Mouse (Mus musculus) regulatory T cell (primary cell): Measurements from ENCODE around the gene Gm2007.
"Not testable (repeated sequence)": the region's sequence is repeated elsewhere in the genome, so short reads cannot be mapped to it uniquely, and the experiment has no call there.

Experiments
- in situ Hi-C: fragments of 300-600 bp; cut with MboI, MseI; formaldehyde crosslinking; loops from one replicate; pipeline ENCODE4 v1.15.1; 2025; ENCODE audit warnings: high pct_unique_total_duplicates

The Gm2007 gene

DNA sequence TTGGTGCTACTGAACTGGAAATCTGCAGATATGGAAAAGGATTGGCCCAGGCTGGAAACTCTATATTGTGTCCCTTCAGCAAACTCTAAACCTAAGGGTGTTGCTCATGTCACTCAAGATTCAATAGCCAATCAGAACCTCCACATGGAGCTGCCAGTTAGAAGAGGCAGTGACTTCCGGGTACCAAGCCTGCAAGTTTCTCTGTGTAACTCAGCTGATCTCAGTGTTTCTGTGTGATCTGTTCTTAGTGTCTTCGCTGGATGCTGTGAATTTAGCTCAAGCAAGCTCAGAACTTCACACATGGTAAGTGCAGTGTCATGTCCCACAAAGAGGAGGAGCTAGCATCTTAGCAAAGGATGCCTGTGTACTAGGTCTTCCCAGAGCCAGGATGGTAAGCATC, at the start of gene Gm2007:
Gm2007 (plus strand) TSS at position 301 of the 400 bp plus-strand sequence.
- in situ Hi-C loops, result not testable (repeated sequence)

- in situ Hi-C loops, result not testable (repeated sequence)
Measured at GRCm38 (mm10) chr2:175703546-175703945, 37.8 kb upstream of the Gm2007 start, which contains the start of gene Zfp969. Gene Zfp969 (minus strand): TSS chr2:175703646.

DNA sequence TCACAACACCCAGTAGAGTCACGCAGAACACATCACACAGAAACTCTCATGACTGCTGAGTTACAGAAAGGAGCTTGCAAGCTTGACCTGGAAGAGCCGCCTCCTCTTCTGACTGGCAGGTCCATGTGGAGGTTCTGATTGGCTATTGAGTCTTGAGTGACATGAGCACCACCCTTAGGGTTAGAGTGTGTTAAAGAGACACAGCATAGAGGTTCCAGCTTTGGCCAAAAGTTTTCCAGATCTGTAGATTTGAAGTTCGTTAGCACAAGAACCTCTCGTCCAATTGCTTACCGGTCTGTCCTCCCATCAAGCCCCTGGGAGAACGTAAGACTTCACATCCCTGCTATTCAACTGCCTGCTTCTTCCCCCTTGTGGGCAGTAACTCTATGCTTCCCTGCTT, 59.7 kb downstream of the Gm2007 start, which contains the start of gene Gm14288:
Gm14288 (minus strand) TSS at position 101 of the 400 bp plus-strand sequence.
- in situ Hi-C loops, result loop anchor here (10.0 kb wide), 1 partner anchor 1664 kb away; the partner anchor contains the start of gene Zfp970
